Mouse (Mus musculus) neural tube, embryonic 11.5 days (tissue): ENCODE measurements around the gene Gm28374. TPM values are rescaled to one million over a fixed set of nuclear protein-coding genes. Genes with fewer than 3 reads are reported as not detected.
"Not testable (repeated sequence)": the region's sequence is repeated elsewhere in the genome, so short reads cannot be mapped to it uniquely, and the experiment has no call there.

ENCODE experiments used
- ATAC-seq: fragments of 200-750 bp; cut with Nextera tagmentation; 2 replicates; pipeline ENCODE4 v1.8.0; 2017; ENCODE audit warnings: moderate number of reproducible peaks, mild to moderate bottlenecking, moderate TSS enrichment, moderate library complexity; ENCODE audit not compliant: insufficient read depth, low FRiP score, low TSS enrichment
- DNase-seq: peaks from one replicate; pipeline ENCODE4 v3.0.0-alpha.2; 2015; ENCODE audit warnings: low spot score
- H3K27ac ChIP-seq: fragments of 300-500 bp; sonication (generic); 2 replicates; pipeline ENCODE4 v1.5.1; 2014; ENCODE audit warnings: low read depth, mild to moderate bottlenecking, low read length
- H3K27me3 ChIP-seq: fragments of 300-500 bp; sonication (generic); 2 replicates; pipeline ENCODE4 v1.6.1; 2014; ENCODE audit warnings: mild to moderate bottlenecking, low read length, mixed read lengths; ENCODE audit not compliant: control insufficient read depth, insufficient read depth
- H3K36me3 ChIP-seq: fragments of 300-500 bp; sonication (generic); 2 replicates; pipeline ENCODE4 v1.6.1; 2014; ENCODE audit warnings: mild to moderate bottlenecking, low read length, moderate library complexity, mixed read lengths; ENCODE audit not compliant: control insufficient read depth, insufficient read depth
- H3K4me1 ChIP-seq: fragments of 300-500 bp; sonication (generic); 2 replicates; pipeline ENCODE4 v1.6.1; 2014; ENCODE audit warnings: low read length, mixed read lengths; ENCODE audit not compliant: control insufficient read depth, insufficient read depth
- H3K4me2 ChIP-seq: fragments of 300-500 bp; sonication (generic); 2 replicates; pipeline ENCODE4 v1.6.1; 2014; ENCODE audit warnings: low read depth, mild to moderate bottlenecking, moderate library complexity
- H3K4me3 ChIP-seq: fragments of 300-500 bp; sonication (generic); 2 replicates; pipeline ENCODE4 v1.5.1; 2014; ENCODE audit warnings: low read depth, low read length
- H3K9ac ChIP-seq: fragments of 300-500 bp; sonication (generic); 2 replicates; pipeline ENCODE4 v1.6.1; 2014; ENCODE audit warnings: mild to moderate bottlenecking, low read length
- H3K9me3 ChIP-seq: fragments of 300-500 bp; sonication (generic); 2 replicates; pipeline ENCODE4 v1.6.1; 2016; ENCODE audit warnings: low read length; ENCODE audit not compliant: control insufficient read depth
- WGBS: fragments of 180-500 bp; shearing (Covaris S2); extraction: QIAGEN DNeasy Blood & Tissue Kit; methylation state at CpG from one replicate; pipeline ENCODE4 v1.1.7; 2014; 5-methylcytosine and 5-hydroxymethylcytosine counted together
- polyA plus RNA-seq: library from polyadenylated mRNA; unstranded; fragments of >200 nt; fragmentation: Nextera tagmentation; extraction: Ambion mirVana; gene quantifications from 2 replicates; pipeline ENCODE4 v1.2.1, GENCODE M21; 2014

The Gm28374 gene
- 0.88 and 1.3 TPM in 2 replicates for polyA plus RNA-seq

DNA sequence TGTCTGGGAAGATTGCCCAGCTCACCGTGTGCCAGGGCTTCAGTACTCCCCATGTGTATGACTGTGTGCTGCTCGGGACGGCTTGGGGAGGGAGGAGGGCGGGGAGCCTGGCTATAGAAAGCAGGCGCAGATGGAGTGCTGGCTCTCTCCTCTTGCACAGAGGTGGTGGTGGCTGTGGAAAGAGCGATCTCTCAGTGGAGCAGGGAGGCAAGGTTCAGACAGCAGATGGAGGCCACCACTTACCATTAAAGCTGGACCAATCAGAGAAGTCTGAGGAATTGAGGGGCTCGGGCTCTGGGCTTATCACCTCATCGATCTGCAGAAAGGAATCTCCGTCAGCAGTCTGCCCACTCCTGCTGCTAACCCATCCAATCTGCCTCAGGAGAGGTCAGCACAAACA is at the start of gene Gm28374:
Gene Gm28374 (minus strand): TSS at position 101 of the 400 bp plus-strand sequence.
- ATAC-seq (no peak), DNase-seq (no peak)
- H3K27me3 ChIP-seq = no peaks in the 10 kb centered on the region
- peaks cover 3% of the 10 kb centered on the region for H3K36me3 ChIP-seq
- no peak within 1 kb of the TSS for H3K4me3 ChIP-seq
- H3K4me2 ChIP-seq = no peak within 1 kb of the TSS
- no peak within 1 kb of the TSS for H3K27ac ChIP-seq
- WGBS = 94% methylated on average over 9 of the region's 9 CpGs
- H3K9ac ChIP-seq = no peak within 1 kb of the TSS
- H3K4me1 ChIP-seq = peaks cover 6% of the 10 kb centered on the region
- no peaks in the 10 kb centered on the region for H3K9me3 ChIP-seq

DNA sequence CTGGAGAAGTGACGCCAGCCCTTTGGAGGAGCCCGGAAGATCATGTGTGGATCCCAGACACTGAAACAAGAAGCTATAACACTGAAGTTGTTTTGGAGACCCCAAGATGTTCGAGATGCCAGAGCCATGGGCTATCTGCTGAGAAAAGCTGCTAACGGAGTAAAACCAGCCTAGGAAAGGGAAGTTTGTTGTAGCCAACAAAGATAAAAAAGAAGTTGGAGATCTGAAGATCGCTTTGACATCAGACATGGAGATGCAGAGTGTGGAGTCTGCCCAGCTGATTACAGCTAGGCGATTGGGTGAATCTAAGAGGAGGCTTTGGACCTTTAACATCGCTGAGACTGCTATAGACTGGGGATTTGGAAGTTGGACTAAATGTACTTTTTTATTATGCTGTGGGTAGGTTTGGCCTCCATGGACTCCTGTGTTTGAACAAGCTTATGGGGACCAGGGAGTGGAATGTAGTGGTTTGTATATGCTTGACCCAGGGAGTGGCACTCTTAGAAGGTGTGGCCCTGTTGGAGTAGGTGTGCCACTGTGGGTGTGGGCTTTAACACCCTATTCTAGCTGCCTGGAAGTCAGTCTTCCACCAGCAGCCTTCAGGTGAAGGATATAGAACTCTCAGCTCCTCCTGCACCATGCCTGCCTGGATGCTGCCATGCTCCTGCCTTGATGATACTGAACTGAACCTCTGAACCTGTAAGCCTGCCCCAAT is 48.5 kb upstream of the Gm28374 start:
- H3K9ac ChIP-seq, DNase-seq, ATAC-seq, H3K27me3 ChIP-seq, H3K4me1 ChIP-seq, H3K4me2 ChIP-seq, H3K36me3 ChIP-seq, H3K4me3 ChIP-seq, H3K9me3 ChIP-seq, H3K27ac ChIP-seq: not testable (repeated sequence)
- 76% methylated on average over 7 of the region's 7 CpGs for WGBS

DNA sequence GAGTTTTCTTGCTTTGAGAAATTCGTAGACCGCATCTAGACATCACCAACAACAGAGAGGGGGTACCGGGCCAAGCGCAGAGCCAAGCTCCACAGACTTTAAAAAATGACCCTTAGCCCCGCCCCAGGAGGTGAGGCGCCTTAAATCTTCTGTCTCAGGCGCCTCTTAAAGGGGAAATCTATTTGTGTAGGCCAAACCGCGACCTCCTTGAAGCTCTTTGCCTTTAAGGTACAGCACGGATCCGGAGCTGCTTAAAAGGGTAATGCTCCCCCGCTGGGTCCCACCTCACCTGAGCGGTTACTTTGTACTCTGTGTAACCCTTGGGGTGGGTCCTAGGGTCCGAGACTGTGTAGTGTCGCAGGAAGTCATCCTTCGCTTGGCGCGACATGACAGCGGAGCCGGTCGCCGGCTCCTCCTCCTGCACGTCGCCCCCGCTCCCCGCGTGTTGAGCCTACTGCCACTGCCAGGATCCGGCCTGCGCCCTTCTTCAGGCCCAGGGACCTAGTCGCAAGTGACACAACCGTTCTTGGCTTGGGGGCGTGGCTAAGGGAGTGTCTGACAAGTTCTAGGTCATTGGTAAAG is 45.8 kb upstream of the Gm28374 start, which contains the start of gene Snx15:
Gene Snx15 (minus strand): TSS at position 545 of the 582 bp plus-strand sequence.
- Histone ChIP-seq H3K9ac (peak within 1 kb of the TSS; percentile 56), H3K4me1 (no peaks in the 10 kb centered on the region), H3K9me3 (no peaks in the 10 kb centered on the region; the same call in 1 of the 2 replicates), H3K4me2 (peak within 1 kb of the TSS; percentile 48), H3K4me3 (peak within 1 kb of the TSS; percentile 38), H3K27ac (peak within 1 kb of the TSS; percentile 40; the same call in 1 of the 2 replicates), H3K27me3 (no peaks in the 10 kb centered on the region), H3K36me3 (no peaks in the 10 kb centered on the region)
- DNase-seq = peak; percentile 92
- WGBS = under 1% methylated on average over 32 of the region's 32 CpGs
- ATAC-seq = peak; percentile 81

DNA sequence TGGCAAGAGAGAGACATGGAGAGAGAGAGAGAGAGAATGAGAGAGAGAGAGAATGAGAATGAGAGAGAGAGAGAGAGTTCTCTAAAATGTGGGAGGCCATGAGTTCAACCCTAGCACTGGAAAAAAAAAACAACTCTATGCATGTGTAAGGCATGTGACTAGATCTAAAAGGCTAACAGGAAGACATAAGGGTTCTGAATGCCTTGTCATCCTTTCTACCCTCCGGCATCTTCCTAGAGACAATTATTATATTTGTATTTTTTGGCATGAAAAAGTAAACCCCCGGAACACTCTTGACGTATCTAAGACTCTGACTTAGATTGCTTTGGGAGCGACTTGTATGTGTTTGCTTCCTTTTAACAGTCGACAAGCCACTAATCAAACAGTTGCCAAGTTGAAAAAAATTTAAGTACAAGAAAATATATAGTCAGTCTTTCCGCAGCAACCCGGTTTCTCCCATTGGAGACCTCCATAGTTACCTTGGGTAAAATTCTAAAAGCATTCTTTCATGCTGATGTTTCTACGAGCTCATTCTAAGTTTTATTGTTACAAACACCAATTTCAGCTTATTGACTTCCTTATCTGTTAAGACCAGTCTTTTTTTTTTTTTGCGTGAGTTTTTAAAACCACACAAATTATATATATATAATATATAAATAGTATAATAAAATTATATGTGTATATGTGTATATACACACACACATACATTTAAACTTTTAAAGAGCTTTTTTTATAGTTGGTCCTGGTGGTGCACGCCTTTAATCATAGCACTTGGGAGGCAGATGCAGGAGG is 44.9 kb upstream of the Gm28374 start:
- no peak for DNase-seq

DNA sequence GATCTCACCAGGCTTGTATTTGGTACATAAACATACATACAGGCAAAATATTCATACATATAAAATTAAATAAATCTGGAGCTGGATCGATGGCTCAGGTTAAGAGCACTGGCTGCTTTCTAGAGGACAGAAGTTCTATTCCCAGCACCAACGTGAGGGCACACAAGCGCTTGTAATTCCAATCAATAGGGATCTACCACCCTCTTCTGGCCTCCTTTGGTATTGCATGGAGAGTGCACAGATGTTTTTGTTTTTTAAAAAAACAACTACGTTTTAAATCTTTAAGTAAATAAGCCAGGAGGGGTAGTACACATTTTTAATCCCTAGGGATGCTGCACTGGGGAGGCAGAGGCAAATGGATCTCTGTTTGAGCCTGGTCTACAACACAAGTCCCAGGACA is 44.2 kb upstream of the Gm28374 start:
- ATAC-seq (no peak), DNase-seq (peak; percentile 39)
- Histone ChIP-seq H3K4me1 (no peaks in the 10 kb centered on the region), H3K4me3 (no peak overlapping the region), H3K27me3 (no peaks in the 10 kb centered on the region), H3K4me2 (no peak overlapping the region), H3K27ac (no peak overlapping the region), H3K9me3 (no peaks in the 10 kb centered on the region; the same call in 1 of the 2 replicates), H3K36me3 (no peaks in the 10 kb centered on the region), H3K9ac (no peak overlapping the region)
- WGBS = 24% methylated on average over 4 of the region's 4 CpGs

More for the DNA sequence above, 44.9 kb upstream of the Gm28374 start:
- Histone ChIP-seq H3K27ac (no peak overlapping the region), H3K4me1 (no peaks in the 10 kb centered on the region), H3K4me2 (peak overlapping the region; percentile 48), H3K4me3 (peak overlapping the region; percentile 38), H3K9me3 (no peaks in the 10 kb centered on the region; the same call in 1 of the 2 replicates), H3K9ac (peak overlapping the region; percentile 56; the same call in 1 of the 2 replicates), H3K27me3 (no peaks in the 10 kb centered on the region), H3K36me3 (no peaks in the 10 kb centered on the region)
- ATAC-seq = no peak
- WGBS = 76% methylated on average over 10 of the region's 10 CpGs

DNA sequence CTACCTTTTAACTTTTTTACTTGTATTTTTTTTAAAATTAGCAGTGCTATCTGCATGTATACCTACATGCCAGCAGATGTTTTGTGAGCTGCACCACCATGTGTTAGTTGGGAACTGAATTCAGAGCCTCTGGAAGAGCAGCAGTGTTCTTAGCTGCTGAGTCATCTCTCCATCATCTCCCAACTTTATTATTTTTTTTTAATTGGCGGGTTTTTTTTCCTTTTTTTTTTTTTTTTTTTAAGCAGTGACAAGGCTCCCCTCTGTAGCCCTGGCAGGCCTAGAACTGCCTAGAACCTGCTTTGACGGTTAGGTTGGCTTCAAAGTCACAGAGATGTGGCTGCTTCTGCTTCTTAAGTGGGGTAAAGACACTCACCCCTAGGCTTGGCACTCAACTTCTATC is 42.8 kb upstream of the Gm28374 start:
- 83% methylated on average over 2 of the region's 2 CpGs for WGBS
- Histone ChIP-seq H3K27me3 (no peaks in the 10 kb centered on the region), H3K9me3 (no peaks in the 10 kb centered on the region; the same call in 1 of the 2 replicates), H3K4me1 (no peaks in the 10 kb centered on the region), H3K9ac (no peak overlapping the region), H3K27ac (no peak overlapping the region), H3K4me3 (no peak overlapping the region), H3K36me3 (no peaks in the 10 kb centered on the region), H3K4me2 (no peak overlapping the region)
- ATAC-seq (no peak), DNase-seq (no peak)

DNA sequence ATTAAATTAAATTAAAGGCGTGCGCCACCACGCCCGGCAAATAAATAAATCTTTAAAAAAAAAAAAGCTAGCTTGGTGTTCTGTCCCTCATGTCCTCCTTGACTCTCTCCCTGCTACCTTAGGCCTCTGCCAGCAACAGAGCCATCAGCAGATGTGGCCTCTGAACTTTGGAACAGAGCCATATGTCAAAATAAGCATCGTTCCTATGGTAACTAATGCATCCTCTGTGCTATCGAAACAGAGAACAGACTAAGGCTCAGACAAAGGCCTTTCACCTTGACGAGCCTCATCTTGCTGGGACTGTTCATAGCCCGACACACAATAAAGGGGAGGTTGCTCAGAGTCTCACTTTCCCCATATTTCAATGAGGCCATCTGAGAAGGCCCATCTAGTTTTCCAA is 41.3 kb upstream of the Gm28374 start:
- H3K4me2 ChIP-seq = no peak overlapping the region
- H3K27ac ChIP-seq = peak overlapping the region; percentile 62
- no peak overlapping the region for H3K9ac ChIP-seq
- ATAC-seq = no peak
- H3K36me3 ChIP-seq = no peaks in the 10 kb centered on the region
- H3K27me3 ChIP-seq = no peaks in the 10 kb centered on the region
- no peaks in the 10 kb centered on the region; the same call in 1 of the 2 replicates for H3K9me3 ChIP-seq
- H3K4me3 ChIP-seq = no peak overlapping the region
- no peaks in the 10 kb centered on the region for H3K4me1 ChIP-seq
- DNase-seq = no peak
- WGBS = 65% methylated on average over 8 of the region's 8 CpGs

DNA sequence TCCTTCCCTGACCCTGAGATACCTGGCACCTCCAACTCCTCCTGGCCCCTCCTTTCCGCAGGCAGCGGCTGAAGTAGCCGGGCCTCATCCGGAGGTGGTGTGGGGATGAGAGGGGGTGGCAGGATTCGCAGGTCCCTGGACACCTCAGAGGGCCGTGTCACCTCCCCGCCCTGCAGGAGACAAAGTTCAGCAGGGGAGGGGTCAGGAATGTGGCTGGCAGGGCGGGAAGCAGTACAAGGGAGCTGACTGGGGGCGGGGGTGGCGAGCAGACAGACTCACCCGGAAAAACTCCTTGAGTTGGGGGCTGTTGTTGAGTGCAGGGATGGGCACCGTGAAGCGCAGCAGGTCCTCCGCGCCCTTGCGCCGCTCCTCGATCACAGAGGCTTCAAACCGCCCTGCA is 39.7 kb upstream of the Gm28374 start:
- peaks cover 4% of the 10 kb centered on the region; the same call in 1 of the 2 replicates for H3K4me1 ChIP-seq
- DNase-seq = no peak
- H3K9me3 ChIP-seq = no peaks in the 10 kb centered on the region; the same call in 1 of the 2 replicates
- H3K9ac ChIP-seq = no peak overlapping the region
- no peak overlapping the region for H3K4me2 ChIP-seq
- no peaks in the 10 kb centered on the region for H3K27me3 ChIP-seq
- no peak overlapping the region for H3K27ac ChIP-seq
- H3K36me3 ChIP-seq = no peaks in the 10 kb centered on the region
- ATAC-seq = no peak
- no peak overlapping the region for H3K4me3 ChIP-seq
- WGBS = 29% methylated on average over 18 of the region's 19 CpGs
